Mouse (Mus musculus): Measurements from ENCODE around the gene Slc17a1. TPM values are rescaled to one million over a fixed set of nuclear protein-coding genes. Genes with fewer than 3 reads are reported as not detected.
A peak's percentile ranks its signal among the peaks of the same experiment; 100 is the strongest.

Gene Slc17a1
- total RNA-seq, 1 experiment: not detected

GRCm38 (mm10) chr13:23833053-23833452 is 34.5 kb upstream of the Slc17a1 start:
- no peak overlapping the region for H3K9ac ChIP-seq (ENCODE audit: insufficient read depth, low read depth, low read length, poor library complexity, severe bottlenecking)
- no peaks in the 10 kb centered on the region for H3K36me3 ChIP-seq (ENCODE audit: control insufficient read depth, insufficient read depth, low read length, poor library complexity, severe bottlenecking)
- in situ Hi-C loops (cut with MboI; ENCODE audit: low sequenced_read_pairs in 2 of 2, unreplicated experiment in 2 of 2): loop anchor here in 1 of 2 experiments (25.0 kb wide), 1 partner anchor 479 kb away; no protein-coding TSS in a partner anchor
- DNase-seq (ENCODE audit: low read depth, low spot score): peak; percentile 47
- no peak overlapping the region for H3K4me3 ChIP-seq (ENCODE audit: insufficient read depth in 1 of 2, low read depth in 1 of 2, low read length in 2 of 2, poor library complexity in 1 of 2, severe bottlenecking in 1 of 2)
- peak; percentile 93 for TF ChIP-seq ZNF384 (IDR thresholded peaks at IDR 0.05; ENCODE audit: low read depth, low read length)
- TF ChIP-seq MAFK (IDR thresholded peaks at IDR 0.05; ENCODE audit: insufficient read depth, low read depth, low read length): 0 out of 2 replicates have a peak, but pooled peaks have one; percentile 16
- peak; percentile 91 for TF ChIP-seq ZC3H11A (IDR thresholded peaks at IDR 0.05; ENCODE audit: borderline replicate concordance, low read depth, low read length)
- TF ChIP-seq HCFC1 (IDR thresholded peaks at IDR 0.05; ENCODE audit: borderline replicate concordance, insufficient read depth, low read length): no peak
- no peak for TF ChIP-seq CHD2 (IDR thresholded peaks at IDR 0.05; ENCODE audit: low read depth, low read length)
- H3K27ac ChIP-seq (ENCODE audit: insufficient read depth, low read depth, low read length, poor library complexity, severe bottlenecking): no peak overlapping the region
- H3K4me1 ChIP-seq (ENCODE audit: control insufficient read depth in 2 of 2, insufficient read depth in 2 of 2, low read length in 2 of 2, poor library complexity in 1 of 2): no peaks in the 10 kb centered on the region
- no peaks in the 10 kb centered on the region for H3K9me3 ChIP-seq (ENCODE audit: control insufficient read depth, insufficient read depth, low read depth, low read length)

GRCm38 (mm10) chr13:23834836-23835235 is 32.7 kb upstream of the Slc17a1 start:
- no peaks in the 10 kb centered on the region for H3K4me1 ChIP-seq (ENCODE audit: control insufficient read depth in 2 of 2, insufficient read depth in 2 of 2, low read length in 2 of 2, poor library complexity in 1 of 2)

GRCm38 (mm10) chr13:23836630-23837029 is 30.9 kb upstream of the Slc17a1 start:
- DNase-seq (ENCODE audit: low read depth, low spot score): no peak
- H3K36me3 ChIP-seq (ENCODE audit: control insufficient read depth, insufficient read depth, low read length, poor library complexity, severe bottlenecking): no peaks in the 10 kb centered on the region
- no peaks in the 10 kb centered on the region for H3K9me3 ChIP-seq (ENCODE audit: control insufficient read depth, insufficient read depth, low read depth, low read length)
- TF ChIP-seq ZNF384 (IDR thresholded peaks at IDR 0.05; ENCODE audit: low read depth, low read length) (no peak), MAFK (IDR thresholded peaks at IDR 0.05; ENCODE audit: insufficient read depth, low read depth, low read length) (no peak), HCFC1 (IDR thresholded peaks at IDR 0.05; ENCODE audit: borderline replicate concordance, insufficient read depth, low read length) (no peak)
- no peak overlapping the region for H3K9ac ChIP-seq (ENCODE audit: insufficient read depth, low read depth, low read length, poor library complexity, severe bottlenecking)
- H3K27ac ChIP-seq (ENCODE audit: insufficient read depth, low read depth, low read length, poor library complexity, severe bottlenecking): no peak overlapping the region
- no peaks in the 10 kb centered on the region for H3K4me1 ChIP-seq (ENCODE audit: control insufficient read depth in 2 of 2, insufficient read depth in 2 of 2, low read length in 2 of 2, poor library complexity in 1 of 2)
- no peak overlapping the region for H3K4me3 ChIP-seq (ENCODE audit: insufficient read depth in 1 of 2, low read depth in 1 of 2, low read length in 2 of 2, poor library complexity in 1 of 2, severe bottlenecking in 1 of 2)
- in situ Hi-C loops (cut with MboI; ENCODE audit: low sequenced_read_pairs in 2 of 2, unreplicated experiment in 2 of 2): loop anchor here in 1 of 2 experiments (25.0 kb wide), 1 partner anchor 476 kb away; no protein-coding TSS in a partner anchor

More at GRCm38 (mm10) chr13:23834836-23835235, 32.7 kb upstream of the Slc17a1 start:
- Histone ChIP-seq H3K27ac (ENCODE audit: insufficient read depth, low read depth, low read length, poor library complexity, severe bottlenecking) (no peak overlapping the region), H3K36me3 (ENCODE audit: control insufficient read depth, insufficient read depth, low read length, poor library complexity, severe bottlenecking) (no peaks in the 10 kb centered on the region), H3K4me3 (ENCODE audit: insufficient read depth in 1 of 2, low read depth in 1 of 2, low read length in 2 of 2, poor library complexity in 1 of 2, severe bottlenecking in 1 of 2) (no peak overlapping the region), H3K9me3 (ENCODE audit: control insufficient read depth, insufficient read depth, low read depth, low read length) (no peaks in the 10 kb centered on the region), H3K9ac (ENCODE audit: insufficient read depth, low read depth, low read length, poor library complexity, severe bottlenecking) (no peak overlapping the region)
- DNase-seq (ENCODE audit: low read depth, low spot score): no peak
- in situ Hi-C loops (cut with MboI; ENCODE audit: low sequenced_read_pairs in 2 of 2, unreplicated experiment in 2 of 2): loop anchor here in 1 of 2 experiments (25.0 kb wide), 1 partner anchor 477 kb away; no protein-coding TSS in a partner anchor
- TF ChIP-seq ZC3H11A (IDR thresholded peaks at IDR 0.05; ENCODE audit: borderline replicate concordance, low read depth, low read length) (no peak), HCFC1 (IDR thresholded peaks at IDR 0.05; ENCODE audit: borderline replicate concordance, insufficient read depth, low read length) (no peak), MAFK (IDR thresholded peaks at IDR 0.05; ENCODE audit: insufficient read depth, low read depth, low read length) (no peak), CHD2 (IDR thresholded peaks at IDR 0.05; ENCODE audit: low read depth, low read length) (no peak), ZNF384 (IDR thresholded peaks at IDR 0.05; ENCODE audit: low read depth, low read length) (no peak)

- Histone ChIP-seq H3K9ac (ENCODE audit: insufficient read depth, low read depth, low read length, poor library complexity, severe bottlenecking) (no peak within 1 kb of the TSS), H3K9me3 (ENCODE audit: control insufficient read depth, insufficient read depth, low read depth, low read length) (no peaks in the 10 kb centered on the region), H3K4me3 (ENCODE audit: insufficient read depth in 1 of 2, low read depth in 1 of 2, low read length in 2 of 2, poor library complexity in 1 of 2, severe bottlenecking in 1 of 2) (no peak within 1 kb of the TSS), H3K4me1 (ENCODE audit: control insufficient read depth in 2 of 2, insufficient read depth in 2 of 2, low read length in 2 of 2, poor library complexity in 1 of 2) (no peaks in the 10 kb centered on the region), H3K27ac (ENCODE audit: insufficient read depth, low read depth, low read length, poor library complexity, severe bottlenecking) (no peak within 1 kb of the TSS), H3K36me3 (ENCODE audit: control insufficient read depth, insufficient read depth, low read length, poor library complexity, severe bottlenecking) (no peaks in the 10 kb centered on the region)
- no peak for DNase-seq (ENCODE audit: low read depth, low spot score)
- TF ChIP-seq HCFC1 (IDR thresholded peaks at IDR 0.05; ENCODE audit: borderline replicate concordance, insufficient read depth, low read length) (no peak), CHD2 (IDR thresholded peaks at IDR 0.05; ENCODE audit: low read depth, low read length) (no peak), ZC3H11A (IDR thresholded peaks at IDR 0.05; ENCODE audit: borderline replicate concordance, low read depth, low read length) (no peak), ZNF384 (IDR thresholded peaks at IDR 0.05; ENCODE audit: low read depth, low read length) (no peak), MAFK (IDR thresholded peaks at IDR 0.05; ENCODE audit: insufficient read depth, low read depth, low read length) (no peak)
- in situ Hi-C loops (cut with MboI; ENCODE audit: low sequenced_read_pairs in 2 of 2, unreplicated experiment in 2 of 2): loop anchor here in 1 of 2 experiments (25.0 kb wide), 1 partner anchor 473 kb away; no protein-coding TSS in a partner anchor
Measured at GRCm38 (mm10) chr13:23839308-23839707, 28.2 kb upstream of the Slc17a1 start, which contains the start of gene Slc17a3. Slc17a3 (plus strand) TSS chr13:23839434.

All from ES-E14 (cell line).